Mouse (Mus musculus) brain, embryonic 14.5 days (tissue): ENCODE measurements at regions not wholly inside any gene's neighbourhood (a gene's known extent, or its start where the extent isn't known, plus 50 kb on each side); places are given as distances from the start of the nearest gene placed in this dataset.

Source experiments
- CTCF ChIP-seq: fragments of 200-500 bp; IDR thresholded peaks from 2 replicates; pipeline ENCODE4 v1.5.1; 2012; ENCODE audit warnings: inconsistent platforms, mild to moderate bottlenecking, moderate library complexity, borderline replicate concordance; ENCODE audit not compliant: insufficient read depth, insufficient read length; ENCODE audit errors: extremely low read depth
- POLR2A ChIP-seq: fragments of 200-500 bp; IDR thresholded peaks from 2 replicates; pipeline ENCODE4 v1.6.1; 2012; ENCODE audit warnings: mild to moderate bottlenecking, inconsistent platforms, borderline replicate concordance; ENCODE audit not compliant: poor library complexity, insufficient read depth, insufficient read length, severe bottlenecking; ENCODE audit errors: extremely low read depth

- TF ChIP-seq CTCF, result no peak
- no peak for TF ChIP-seq POLR2A
These were observed 72.8 kb upstream of the Arhgap42 start for GRCm38 (mm10) chr9:9311627-9312265.
